Mouse (Mus musculus) myocyte (in vitro differentiated cells): ENCODE data around the gene Gatad2a.

Experiments used
- CEBPB ChIP-seq: IDR thresholded peaks from 2 replicates; pipeline ENCODE4 v1.6.1; 2011; ENCODE audit warnings: mild to moderate bottlenecking, moderate library complexity; ENCODE audit not compliant: poor library complexity, insufficient read depth, severe bottlenecking
- E2F4 ChIP-seq: IDR thresholded peaks from one replicate; pipeline ENCODE4 v1.6.1; 2011; ENCODE audit warnings: mild to moderate bottlenecking, control low read depth, moderate library complexity; ENCODE audit not compliant: insufficient read depth
- POLR2A ChIP-seq: IDR thresholded peaks from one replicate; pipeline ENCODE4 v1.6.1; 2011; ENCODE audit warnings: low read depth, mild to moderate bottlenecking, control low read depth, moderate library complexity; ENCODE audit not compliant: insufficient read length
- POLR2AphosphoS2 ChIP-seq: IDR thresholded peaks from one replicate; pipeline ENCODE4 v1.6.1; 2011; ENCODE audit warnings: low read depth, control low read depth; ENCODE audit not compliant: insufficient read length
- SRF ChIP-seq: IDR thresholded peaks from one replicate; pipeline ENCODE4 v1.6.1; 2011; ENCODE audit warnings: low read depth; ENCODE audit not compliant: control insufficient read depth, insufficient read length
- USF1 ChIP-seq: IDR thresholded peaks from one replicate; pipeline ENCODE4 v1.6.1; 2011; ENCODE audit warnings: low read depth, mild to moderate bottlenecking, control low read depth, moderate library complexity

DNA sequence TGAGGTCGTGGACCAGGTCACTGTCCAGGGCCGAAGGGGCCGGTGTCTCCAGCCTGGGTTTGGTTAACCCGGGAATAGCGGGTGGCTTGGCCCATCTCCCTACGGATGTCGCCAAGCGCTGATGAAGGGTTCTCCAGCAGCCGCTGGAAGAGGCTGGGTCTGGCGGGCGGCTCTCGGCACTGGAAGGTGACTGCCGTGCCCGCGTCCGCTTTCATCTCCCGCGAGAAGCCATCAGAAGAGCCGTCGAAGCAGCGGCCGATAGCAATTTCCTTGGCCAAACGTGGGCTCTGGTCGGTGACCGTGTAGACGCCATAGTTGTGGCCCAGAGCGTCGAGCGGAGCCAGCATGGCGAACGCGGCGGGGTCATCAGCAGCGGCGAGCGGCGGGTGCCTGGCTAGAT is 115.3 kb downstream of the Gatad2a start:
- TF ChIP-seq USF1 (no peak), POLR2A (no peak), SRF (no peak), E2F4 (no peak), POLR2AphosphoS2 (no peak), CEBPB (no peak)
